Mouse (Mus musculus): ENCODE data around the gene Sgcd.

DNA sequence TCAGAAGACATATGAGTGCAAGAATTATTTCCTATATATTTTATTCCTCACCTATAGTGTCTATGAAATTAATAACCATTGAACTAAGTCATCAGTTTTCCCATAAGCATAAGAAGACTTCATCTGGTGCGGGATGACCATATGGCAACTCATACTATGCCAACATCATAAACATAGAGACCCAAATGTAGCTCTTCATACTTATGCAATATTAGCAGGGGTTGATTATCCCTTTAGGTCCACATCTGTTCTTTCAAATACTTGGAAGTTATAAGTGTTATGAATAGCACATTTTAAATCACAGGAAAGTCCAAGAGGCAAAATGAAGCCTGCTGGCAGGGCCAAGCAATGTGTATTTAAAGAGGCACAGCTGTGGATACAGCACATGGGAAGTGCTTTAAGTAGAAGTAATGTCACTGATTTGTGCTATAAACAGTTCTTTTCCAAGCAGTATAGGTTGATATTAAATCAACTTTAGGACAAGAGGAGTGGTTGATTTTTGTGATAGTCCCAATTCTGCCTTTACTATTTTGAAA is 690.9 kb downstream of the Sgcd start:
- TF ChIP-seq CTCF (IDR thresholded peaks at IDR 0.05; ENCODE audit: low read depth) (no peak), EP300 (IDR thresholded peaks at IDR 0.05; ENCODE audit: low read depth) (no peak)
